Mouse (Mus musculus) forebrain, embryonic 10.5 days (tissue): ENCODE results near the gene Dgkd. TPM values are rescaled to one million over a fixed set of nuclear protein-coding genes. Genes with fewer than 3 reads are reported as not detected.
A peak's percentile ranks its signal among the peaks of the same experiment; 100 is the strongest.
"Not testable (repeated sequence)": the region's sequence is repeated elsewhere in the genome, so short reads cannot be mapped to it uniquely, and the experiment has no call there.

Source experiments
- DNase-seq: peaks from one replicate; pipeline ENCODE4 v3.0.0-alpha.2; 2017; ENCODE audit warnings: low spot score; ENCODE audit errors: extremely low spot score
- H3K27ac ChIP-seq: fragments of 300-500 bp; sonication (generic); 2 replicates; pipeline ENCODE4 v1.5.1; 2016; ENCODE audit warnings: mild to moderate bottlenecking
- H3K27me3 ChIP-seq: fragments of 300-500 bp; sonication (generic); 2 replicates; pipeline ENCODE4 v1.6.1; 2016; ENCODE audit warnings: mild to moderate bottlenecking; ENCODE audit not compliant: poor library complexity, severe bottlenecking
- H3K36me3 ChIP-seq: fragments of 300-500 bp; sonication (generic); replicated peaks from 2 replicates; pipeline ENCODE4 v1.6.1; 2016; ENCODE audit warnings: mild to moderate bottlenecking, moderate library complexity
- H3K4me1 ChIP-seq: fragments of 300-500 bp; sonication (generic); 2 replicates; pipeline ENCODE4 v1.6.1; 2016
- H3K4me3 ChIP-seq: fragments of 300-500 bp; sonication (generic); 2 replicates; pipeline ENCODE4 v1.5.1; 2016; ENCODE audit warnings: mild to moderate bottlenecking, moderate library complexity
- H3K9me3 ChIP-seq: fragments of 300-500 bp; sonication (generic); 2 replicates; pipeline ENCODE4 v1.6.1; 2016; ENCODE audit warnings: mild to moderate bottlenecking, moderate library complexity
- WGBS: fragments of 180-500 bp; shearing (Covaris S2); methylation state at CpG from one replicate; pipeline ENCODE4 v1.1.7; 2016; 5-methylcytosine and 5-hydroxymethylcytosine counted together
- polyA plus RNA-seq: library from polyadenylated mRNA; unstranded; fragments of >200 nt; fragmentation: Nextera tagmentation; extraction: Ambion mirVana; gene quantifications from 2 replicates; pipeline ENCODE4 v1.2.1, GENCODE M21; 2016

The Dgkd gene
- 39.3 and 42.4 TPM in 2 replicates for polyA plus RNA-seq

DNA sequence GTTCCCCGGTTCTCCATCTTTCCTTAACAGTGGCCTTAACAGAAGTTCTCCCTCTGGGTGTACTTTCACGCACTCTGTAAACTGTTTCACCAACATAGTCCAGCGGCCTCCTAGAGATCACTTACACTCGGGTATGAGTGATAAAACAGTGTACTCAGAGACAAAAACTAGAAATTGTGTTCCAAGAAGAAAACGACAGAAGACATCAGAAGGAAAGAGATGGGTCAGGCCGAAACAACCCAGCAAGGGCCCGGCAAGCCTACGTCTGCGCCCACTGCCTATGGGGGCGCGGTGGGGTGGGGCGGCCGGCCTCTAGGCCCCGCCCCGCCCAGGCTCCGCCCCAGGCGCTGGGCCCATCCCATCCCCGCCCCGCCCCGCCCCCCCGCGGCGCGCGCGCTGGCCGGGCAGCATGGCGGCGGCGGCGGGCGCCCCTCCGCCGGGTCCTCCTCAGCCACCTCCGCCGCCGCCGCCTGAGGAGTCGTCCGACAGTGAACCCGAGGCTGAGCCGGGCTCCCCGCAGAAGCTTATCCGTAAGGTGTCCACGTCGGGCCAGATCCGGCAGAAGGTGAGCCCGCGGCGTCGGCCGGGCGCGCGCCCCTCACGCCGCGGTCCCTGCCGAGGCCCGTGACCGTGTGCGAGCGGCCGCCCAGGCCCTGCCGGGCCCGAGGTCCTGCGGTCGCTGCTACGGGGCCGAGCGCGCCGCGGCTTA, at the start of gene Dgkd:
Gene Dgkd (plus strand): TSS at position 396 of the 709 bp plus-strand sequence.
- under 1% methylated on average over 69 of the region's 74 CpGs for WGBS
- peak within 1 kb of the TSS; percentile 96 for H3K4me3 ChIP-seq
- no peaks in the 10 kb centered on the region for H3K36me3 ChIP-seq
- H3K4me1 ChIP-seq, result peaks cover 34% of the 10 kb centered on the region
- peak; percentile 78 for DNase-seq
- peak within 1 kb of the TSS; percentile 94 for H3K27ac ChIP-seq
- no peaks in the 10 kb centered on the region for H3K9me3 ChIP-seq
- peaks cover 12% of the 10 kb centered on the region for H3K27me3 ChIP-seq

DNA sequence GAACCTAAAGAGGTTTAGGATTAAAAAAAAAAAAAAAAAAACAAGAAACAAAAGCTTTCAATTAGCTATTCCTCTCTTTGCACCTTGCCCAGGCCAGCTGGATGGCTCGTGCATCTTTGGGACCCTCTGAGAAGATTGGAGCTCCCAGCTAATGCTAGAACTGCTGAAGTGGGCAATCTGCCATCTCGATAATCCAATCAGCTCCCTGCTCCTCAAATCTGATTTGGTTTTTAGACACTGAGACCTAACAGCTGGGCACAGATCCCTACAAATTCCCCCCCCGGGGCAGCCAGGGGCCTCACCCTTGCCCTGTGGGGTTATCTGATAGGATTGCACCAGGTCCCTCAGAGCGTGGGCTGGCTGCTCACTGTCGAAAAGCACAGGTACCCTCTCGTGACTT, 49.5 kb upstream of the Dgkd start, which contains the start of gene Sag:
Gene Sag (plus strand): TSS at position 105 of the 400 bp plus-strand sequence.
- Histone ChIP-seq H3K4me1 (no peaks in the 10 kb centered on the region), H3K36me3 (no peaks in the 10 kb centered on the region), H3K4me3 (no peak within 1 kb of the TSS), H3K27me3 (no peaks in the 10 kb centered on the region), H3K27ac (no peak within 1 kb of the TSS), H3K9me3 (no peaks in the 10 kb centered on the region)
- DNase-seq, result no peak
- WGBS, result 79% methylated on average over 6 of the region's 6 CpGs

DNA sequence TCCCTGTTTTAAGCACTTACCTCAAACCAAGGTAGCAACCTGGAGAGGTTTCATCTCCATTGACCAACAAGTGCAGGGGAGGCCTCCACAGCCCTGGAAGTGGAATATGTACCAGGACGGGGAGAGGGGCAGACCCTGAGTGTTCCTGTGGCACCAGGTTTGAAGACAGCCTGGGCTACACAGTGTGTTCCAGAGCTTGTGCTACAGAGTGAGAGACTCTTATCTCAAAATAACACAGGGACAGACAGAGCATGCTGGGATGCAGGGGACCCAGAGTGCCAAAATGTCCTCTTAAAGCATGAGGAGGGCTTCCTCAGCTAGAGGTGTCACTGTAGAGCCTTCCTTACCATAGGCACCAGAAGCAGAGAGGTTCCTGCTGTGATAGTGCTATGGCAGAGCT, 45.3 kb upstream of the Dgkd start:
- no peaks in the 10 kb centered on the region for H3K4me1 ChIP-seq
- no peaks in the 10 kb centered on the region for H3K9me3 ChIP-seq
- no peak overlapping the region for H3K27ac ChIP-seq
- no peaks in the 10 kb centered on the region for H3K36me3 ChIP-seq
- WGBS, result 97% methylated on average over 1 of the region's 1 CpGs
- H3K4me3 ChIP-seq, result no peak overlapping the region
- no peaks in the 10 kb centered on the region for H3K27me3 ChIP-seq
- no peak for DNase-seq

DNA sequence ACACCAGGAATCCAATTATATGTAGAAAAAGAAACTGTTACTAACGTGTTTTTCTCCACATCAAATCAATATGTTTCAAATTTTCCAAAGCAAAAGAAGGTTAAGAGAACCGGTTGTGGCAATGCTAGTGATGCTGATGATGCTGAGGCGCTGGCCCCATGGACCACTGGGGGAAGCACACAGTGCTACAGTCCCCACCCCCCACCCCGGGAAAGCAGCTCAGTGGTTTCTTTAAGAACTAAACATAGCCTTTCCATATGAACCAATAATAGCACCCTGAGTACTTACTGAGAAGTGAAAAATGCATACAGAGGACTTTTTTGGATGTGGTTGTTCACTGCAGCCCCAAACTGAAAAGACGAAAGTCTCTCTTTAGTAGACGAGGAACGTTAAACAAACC, 41.7 kb upstream of the Dgkd start:
- Histone ChIP-seq H3K36me3 (no peaks in the 10 kb centered on the region), H3K27ac (no peak overlapping the region), H3K4me1 (no peaks in the 10 kb centered on the region), H3K9me3 (no peaks in the 10 kb centered on the region), H3K4me3 (no peak overlapping the region), H3K27me3 (no peaks in the 10 kb centered on the region)
- no peak for DNase-seq
- WGBS, result 89% methylated on average over 7 of the region's 7 CpGs

DNA sequence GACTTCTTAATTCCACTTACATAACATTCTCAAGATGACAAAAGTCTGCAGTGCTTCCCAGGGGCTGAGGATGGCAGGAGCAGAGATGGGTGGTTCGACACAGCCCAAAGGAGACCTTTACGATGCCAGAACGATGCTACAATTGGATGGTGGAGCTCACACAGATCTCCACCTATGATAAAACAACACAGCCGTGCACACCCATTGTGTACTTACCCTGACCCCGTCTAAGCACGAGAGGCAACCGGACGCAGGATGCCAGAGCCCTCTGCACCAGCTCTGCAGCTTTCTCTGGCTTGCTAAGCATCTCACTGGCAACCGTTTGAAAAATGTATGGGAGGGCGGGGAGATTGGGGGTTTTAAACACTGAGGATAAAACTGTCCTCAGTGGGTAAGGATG, 41.0 kb upstream of the Dgkd start:
- no peak for DNase-seq
- no peaks in the 10 kb centered on the region for H3K36me3 ChIP-seq
- H3K4me1 ChIP-seq, result no peaks in the 10 kb centered on the region
- no peaks in the 10 kb centered on the region for H3K27me3 ChIP-seq
- H3K9me3 ChIP-seq, result no peaks in the 10 kb centered on the region
- 86% methylated on average over 10 of the region's 10 CpGs for WGBS
- H3K27ac ChIP-seq, result no peak overlapping the region
- no peak overlapping the region for H3K4me3 ChIP-seq

DNA sequence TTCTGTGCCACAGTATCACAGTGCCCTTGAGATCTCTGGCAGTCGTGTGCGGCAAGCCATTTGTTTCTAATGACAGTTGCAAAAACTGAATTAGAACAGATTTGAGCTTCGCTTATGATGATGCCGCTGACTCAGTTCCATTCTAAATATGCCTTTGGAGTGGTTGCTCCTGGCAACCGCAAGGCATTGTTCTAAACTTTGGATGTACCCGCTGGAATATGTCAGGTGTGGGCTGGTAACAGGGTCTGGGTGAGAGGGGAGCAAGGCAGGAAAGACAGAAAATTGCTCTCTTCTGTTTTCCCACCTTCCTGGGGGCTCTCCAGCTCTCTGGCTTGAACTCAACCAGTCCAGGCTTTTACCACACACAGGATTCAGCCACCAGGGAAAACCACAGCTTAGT, 39.9 kb upstream of the Dgkd start:
- 88% methylated on average over 6 of the region's 6 CpGs for WGBS

DNA sequence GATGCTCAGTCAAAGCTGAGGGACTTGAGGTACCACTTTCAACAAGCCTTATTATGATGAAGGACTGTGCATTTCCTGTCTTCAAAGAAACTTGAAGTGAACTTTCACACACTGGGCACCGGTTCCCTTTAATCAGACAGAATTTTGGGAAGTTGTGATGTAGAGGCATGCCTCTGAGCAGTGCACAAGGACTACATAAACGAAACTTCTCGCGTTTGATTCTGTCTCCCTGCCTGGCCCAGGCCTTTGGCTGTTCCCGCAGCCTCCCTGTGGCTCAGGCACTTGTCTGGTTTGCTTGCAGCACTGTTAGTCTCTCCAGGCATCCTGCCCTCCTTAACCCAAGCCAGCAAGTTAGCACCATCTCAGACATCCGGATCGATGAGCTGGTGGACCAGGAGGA, 39.4 kb upstream of the Dgkd start:
- Histone ChIP-seq H3K36me3 (no peaks in the 10 kb centered on the region), H3K4me3 (no peak overlapping the region), H3K27me3 (no peaks in the 10 kb centered on the region), H3K27ac (no peak overlapping the region), H3K9me3 (no peaks in the 10 kb centered on the region), H3K4me1 (no peaks in the 10 kb centered on the region)
- WGBS, result 86% methylated on average over 7 of the region's 7 CpGs
- no peak for DNase-seq

More for the DNA sequence above, 39.9 kb upstream of the Dgkd start:
- H3K27me3 ChIP-seq, result no peaks in the 10 kb centered on the region
- no peaks in the 10 kb centered on the region for H3K36me3 ChIP-seq
- DNase-seq, result no peak
- H3K4me1 ChIP-seq, result no peaks in the 10 kb centered on the region
- no peak overlapping the region for H3K4me3 ChIP-seq
- no peaks in the 10 kb centered on the region for H3K9me3 ChIP-seq
- H3K27ac ChIP-seq, result no peak overlapping the region

DNA sequence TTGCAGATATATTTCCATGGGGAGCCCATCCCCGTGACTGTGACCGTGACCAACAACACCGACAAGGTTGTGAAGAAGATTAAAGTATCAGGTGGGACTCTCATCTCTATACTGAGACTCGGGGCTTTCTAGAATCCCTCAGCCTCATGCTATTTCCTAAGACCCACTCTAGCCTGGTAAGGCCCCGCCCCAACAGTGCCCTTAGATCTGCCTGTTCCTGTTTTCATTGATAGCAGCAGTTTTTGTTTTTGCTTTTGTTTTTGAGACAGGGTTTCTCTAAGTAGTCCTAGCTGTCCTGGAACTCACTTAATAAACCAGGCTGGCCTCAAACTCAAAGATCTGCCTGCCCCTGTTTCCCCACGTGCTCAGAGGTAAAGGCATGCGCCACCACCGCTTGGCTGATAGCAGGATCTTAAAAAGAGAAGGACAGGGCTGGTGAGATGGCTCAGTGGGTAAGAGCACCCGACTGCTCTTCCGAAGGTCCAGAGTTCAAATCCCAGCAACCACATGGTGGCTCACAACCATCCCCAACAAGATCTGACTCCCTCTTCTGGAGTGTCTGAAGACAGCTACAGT, 28.6 kb upstream of the Dgkd start:
- Histone ChIP-seq H3K27ac (no peak overlapping the region), H3K4me1 (peaks cover 7% of the 10 kb centered on the region), H3K4me3 (no peak overlapping the region), H3K36me3 (no peaks in the 10 kb centered on the region), H3K9me3 (no peaks in the 10 kb centered on the region; the same call in 1 of the 2 replicates), H3K27me3 (no peaks in the 10 kb centered on the region)
- DNase-seq, result no peak
- WGBS, result 92% methylated on average over 10 of the region's 10 CpGs

DNA sequence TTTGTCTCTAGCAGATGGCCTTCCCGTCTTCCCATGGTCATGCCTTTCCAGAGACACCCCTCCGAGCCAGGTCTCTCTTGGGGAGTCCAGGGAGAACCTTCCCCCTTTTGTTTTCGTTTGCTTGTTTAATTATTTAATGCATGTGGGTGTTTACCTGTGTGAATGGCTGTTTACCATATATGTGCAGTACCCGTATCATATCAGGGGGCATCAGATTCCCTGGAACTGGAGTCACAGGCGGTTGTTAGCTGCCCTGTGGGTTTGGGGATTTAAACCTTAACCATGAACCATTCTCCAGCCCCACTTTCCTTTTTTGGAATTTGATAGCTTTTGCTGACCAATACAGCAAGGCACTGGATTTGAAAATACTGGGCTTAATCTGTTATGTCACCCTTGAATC, 27.8 kb upstream of the Dgkd start:
- H3K27ac ChIP-seq, result no peak overlapping the region
- peaks cover 13% of the 10 kb centered on the region for H3K4me1 ChIP-seq
- no peak overlapping the region for H3K4me3 ChIP-seq
- H3K36me3 ChIP-seq, result no peaks in the 10 kb centered on the region
- WGBS, result 85% methylated on average over 5 of the region's 5 CpGs
- no peaks in the 10 kb centered on the region; the same call in 1 of the 2 replicates for H3K9me3 ChIP-seq
- no peak for DNase-seq
- no peaks in the 10 kb centered on the region for H3K27me3 ChIP-seq

DNA sequence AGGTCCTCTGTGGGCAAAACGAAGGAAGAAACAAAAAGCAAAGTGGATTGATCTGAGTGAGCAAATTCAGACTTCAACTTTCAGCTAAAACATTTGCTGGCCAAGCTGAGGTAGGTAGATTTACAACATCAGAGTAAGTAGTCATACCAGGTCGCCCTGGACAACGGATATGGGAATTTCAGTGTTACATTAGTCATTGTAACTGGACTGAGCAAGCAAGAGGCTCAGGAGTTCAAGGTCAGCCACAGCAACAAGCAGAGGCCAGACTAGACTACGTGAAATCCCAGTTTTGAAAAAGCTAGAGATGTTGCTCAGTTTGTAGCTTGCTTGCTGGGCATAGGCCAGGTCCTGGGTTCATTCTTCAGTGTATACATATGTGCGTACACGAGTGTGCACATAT, 27.1 kb upstream of the Dgkd start:
- Histone ChIP-seq H3K9me3 (no peaks in the 10 kb centered on the region; the same call in 1 of the 2 replicates), H3K4me1 (peaks cover 13% of the 10 kb centered on the region), H3K36me3 (no peaks in the 10 kb centered on the region), H3K27me3 (no peaks in the 10 kb centered on the region), H3K4me3 (no peak overlapping the region), H3K27ac (no peak overlapping the region)
- DNase-seq, result no peak
- WGBS, result 89% methylated on average over 6 of the region's 6 CpGs

DNA sequence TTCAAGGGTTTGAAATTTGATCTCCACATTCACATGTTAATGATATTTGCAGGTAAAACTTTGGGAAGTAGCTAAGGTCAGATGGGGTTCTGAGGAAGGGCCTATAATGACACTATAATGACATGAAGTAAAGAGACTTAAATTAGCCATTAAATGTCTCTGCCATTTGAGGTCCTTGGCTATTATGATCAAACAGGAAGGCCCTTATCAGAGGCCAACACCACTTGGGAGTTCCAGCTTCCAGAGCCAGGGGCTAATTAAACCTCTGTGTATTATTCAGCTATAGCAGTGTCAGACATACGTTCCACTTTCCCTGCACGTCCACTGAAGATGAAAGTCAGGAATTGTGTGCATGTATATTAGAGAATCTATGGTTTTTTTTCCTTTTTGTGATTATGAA, 26.6 kb upstream of the Dgkd start:
- no peak overlapping the region for H3K4me3 ChIP-seq
- DNase-seq, result no peak
- H3K27ac ChIP-seq, result no peak overlapping the region
- 86% methylated on average over 2 of the region's 2 CpGs for WGBS
- H3K4me1 ChIP-seq, result peaks cover 13% of the 10 kb centered on the region
- no peaks in the 10 kb centered on the region; the same call in 1 of the 2 replicates for H3K9me3 ChIP-seq
- no peaks in the 10 kb centered on the region for H3K27me3 ChIP-seq
- no peaks in the 10 kb centered on the region for H3K36me3 ChIP-seq

DNA sequence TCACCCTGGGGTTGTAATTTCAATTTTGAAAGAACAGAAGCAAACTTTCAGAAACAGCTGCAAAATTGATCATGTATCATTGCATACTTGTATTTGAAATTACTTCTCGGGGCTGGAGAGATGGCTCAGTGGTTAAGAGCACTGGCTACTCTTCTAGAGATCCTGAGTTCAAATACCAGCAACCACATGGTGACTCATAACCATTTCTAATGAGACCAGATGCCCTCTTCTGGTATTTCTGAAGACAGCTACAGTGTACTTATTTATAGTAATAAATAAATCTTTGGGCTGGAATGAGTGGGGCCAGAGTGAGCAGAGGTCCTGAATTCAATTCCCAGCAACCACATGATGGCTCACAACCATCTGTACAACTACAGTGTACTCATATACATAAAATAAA, 25.6 kb upstream of the Dgkd start:
- not testable (repeated sequence) for H3K9me3 ChIP-seq, H3K4me3 ChIP-seq, DNase-seq, H3K36me3 ChIP-seq, H3K27me3 ChIP-seq, H3K27ac ChIP-seq
- WGBS, result 93% methylated on average over 1 of the region's 1 CpGs
- peaks cover 13% of the 10 kb centered on the region for H3K4me1 ChIP-seq

DNA sequence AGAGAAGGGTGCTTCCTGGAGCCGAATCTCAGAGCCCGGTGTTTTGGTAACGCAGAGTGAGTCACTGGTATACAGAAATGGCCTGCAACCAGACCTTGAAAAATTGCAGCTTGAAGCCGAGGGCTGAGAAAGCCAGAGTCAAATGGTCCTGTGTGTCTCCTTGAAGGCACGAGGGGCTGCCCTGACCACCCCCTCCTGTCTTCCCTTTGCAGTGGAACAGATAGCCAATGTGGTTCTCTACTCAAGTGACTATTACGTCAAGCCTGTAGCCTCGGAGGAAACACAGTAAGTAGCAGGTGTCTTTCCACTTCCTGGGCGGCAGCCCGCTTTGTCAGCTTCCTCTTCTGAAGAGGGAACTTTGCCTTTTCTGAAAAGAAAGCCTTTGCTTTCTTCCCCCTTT, 24.9 kb upstream of the Dgkd start:
- no peaks in the 10 kb centered on the region; the same call in 1 of the 2 replicates for H3K9me3 ChIP-seq
- no peak overlapping the region for H3K27ac ChIP-seq
- H3K27me3 ChIP-seq, result no peaks in the 10 kb centered on the region
- peaks cover 13% of the 10 kb centered on the region for H3K4me1 ChIP-seq
- 81% methylated on average over 9 of the region's 9 CpGs for WGBS
- DNase-seq, result no peak
- no peaks in the 10 kb centered on the region for H3K36me3 ChIP-seq
- H3K4me3 ChIP-seq, result no peak overlapping the region
